Mouse (Mus musculus): Measurements from ENCODE around the gene Polr2c.
A peak's percentile ranks its signal among the peaks of the same experiment; 100 is the strongest.
"Not testable (repeated sequence)": the region's sequence is repeated elsewhere in the genome, so short reads cannot be mapped to it uniquely, and the experiment has no call there.

Polr2c gene

GRCm38 (mm10) chr8:94857346-94858173 is at the start of gene Polr2c:
TSS of gene Polr2c (plus strand) at chr8:94857450.
- peak; percentile 90 for DNase-seq

- DNase-seq = no peak
Measured at GRCm38 (mm10) chr8:94807506-94807905, 49.7 kb upstream of the Polr2c start.

GRCm38 (mm10) chr8:94808372-94808771 is 48.9 kb upstream of the Polr2c start:
- no peak for DNase-seq

- DNase-seq = no peak
Measured at GRCm38 (mm10) chr8:94810153-94810552, 47.1 kb upstream of the Polr2c start, which contains the start of gene Ccl17. TSS of gene Ccl17 (plus strand) at chr8:94810453.

- DNase-seq = no peak
Measured at GRCm38 (mm10) chr8:94810855-94811254, 46.4 kb upstream of the Polr2c start.

GRCm38 (mm10) chr8:94811654-94812053 is 45.6 kb upstream of the Polr2c start:
- no peak for DNase-seq

GRCm38 (mm10) chr8:94812645-94813098 is 44.6 kb upstream of the Polr2c start:
- DNase-seq = peak; percentile 80

GRCm38 (mm10) chr8:94814556-94814955 is 42.7 kb upstream of the Polr2c start:
- DNase-seq = no peak

- no peak for DNase-seq
Measured at GRCm38 (mm10) chr8:94817933-94818332, 39.3 kb upstream of the Polr2c start.

GRCm38 (mm10) chr8:94819671-94820179 is 37.5 kb upstream of the Polr2c start:
- DNase-seq = no peak

- no peak for DNase-seq
Measured at GRCm38 (mm10) chr8:94820553-94820952, 36.7 kb upstream of the Polr2c start.

- no peak for DNase-seq
Measured at GRCm38 (mm10) chr8:94821381-94821780, 35.9 kb upstream of the Polr2c start.

GRCm38 (mm10) chr8:94822637-94823560 is 34.4 kb upstream of the Polr2c start:
- no peak for DNase-seq

GRCm38 (mm10) chr8:94825170-94825569 is 32.1 kb upstream of the Polr2c start:
- no peak for DNase-seq

- no peak for DNase-seq
Measured at GRCm38 (mm10) chr8:94826210-94826609, 31.0 kb upstream of the Polr2c start.

GRCm38 (mm10) chr8:94828284-94828683 is 29.0 kb upstream of the Polr2c start:
- DNase-seq = no peak

GRCm38 (mm10) chr8:94833901-94834405 is 23.3 kb upstream of the Polr2c start:
- not testable (repeated sequence) for DNase-seq

- DNase-seq = not testable (repeated sequence)
Measured at GRCm38 (mm10) chr8:94835751-94836150, 21.5 kb upstream of the Polr2c start.

- no peak for DNase-seq
Measured at GRCm38 (mm10) chr8:94836456-94837240, 20.6 kb upstream of the Polr2c start.

- DNase-seq = peak; percentile 95
Measured at GRCm38 (mm10) chr8:94837662-94838574, 19.3 kb upstream of the Polr2c start, which contains the start of the genes Coq9 and Ciapin1. TSS of gene Coq9 (plus strand) at chr8:94838321. TSS of gene Ciapin1 (minus strand) at chr8:94838358.

- DNase-seq = peak; percentile 84
Measured at GRCm38 (mm10) chr8:94838600-94838999, 18.6 kb upstream of the Polr2c start.

All from cerebellum, adult 11-12 months (tissue).